Mouse (Mus musculus) thymus, adult 2 months (tissue): ENCODE results near the gene Lonp2.

ENCODE experiments used
- CTCF ChIP-seq: fragments of 200-500 bp; IDR thresholded peaks from 2 replicates; pipeline ENCODE4 v1.5.1; 2012; ENCODE audit warnings: mild to moderate bottlenecking, control low read depth, low read length, moderate library complexity, borderline replicate concordance; ENCODE audit not compliant: control insufficient read depth, poor library complexity, insufficient read depth; ENCODE audit errors: extremely low read depth
- POLR2A ChIP-seq: fragments of 200-500 bp; IDR thresholded peaks from 2 replicates; pipeline ENCODE4 v1.6.1; 2012; ENCODE audit warnings: mild to moderate bottlenecking, low read length, control low read depth, moderate library complexity; ENCODE audit not compliant: control insufficient read depth, poor library complexity, insufficient read depth; ENCODE audit errors: extremely low read depth

DNA sequence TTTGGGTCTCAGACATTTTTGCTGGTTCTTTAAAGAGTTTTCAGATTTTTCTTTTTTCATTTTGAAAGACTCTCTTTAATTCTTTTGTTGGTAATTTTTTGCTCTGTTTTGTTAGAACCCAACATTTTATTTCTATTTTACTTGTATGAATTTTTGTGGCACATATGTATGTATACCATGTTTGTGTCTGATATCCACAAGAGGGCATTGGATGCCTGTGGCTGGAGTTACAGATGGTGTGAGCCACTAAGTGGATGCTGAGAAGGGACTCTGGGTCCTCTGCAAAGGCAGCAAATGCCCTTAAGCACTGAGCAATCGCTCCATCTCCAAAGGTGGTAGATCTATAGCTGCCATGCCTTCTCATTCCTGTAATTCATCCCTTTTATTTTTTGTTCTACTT lies 30.7 kb downstream of the Lonp2 start:
- no peak for TF ChIP-seq CTCF
- no peak for TF ChIP-seq POLR2A
